Mouse (Mus musculus) regulatory T cell (primary cell): ENCODE results near the gene Ube2t.

Experiments
- in situ Hi-C: fragments of 300-600 bp; cut with MboI, MseI; formaldehyde crosslinking; loops from one replicate; pipeline ENCODE4 v1.15.1; 2025; ENCODE audit warnings: high pct_unique_total_duplicates

Ube2t gene

DNA sequence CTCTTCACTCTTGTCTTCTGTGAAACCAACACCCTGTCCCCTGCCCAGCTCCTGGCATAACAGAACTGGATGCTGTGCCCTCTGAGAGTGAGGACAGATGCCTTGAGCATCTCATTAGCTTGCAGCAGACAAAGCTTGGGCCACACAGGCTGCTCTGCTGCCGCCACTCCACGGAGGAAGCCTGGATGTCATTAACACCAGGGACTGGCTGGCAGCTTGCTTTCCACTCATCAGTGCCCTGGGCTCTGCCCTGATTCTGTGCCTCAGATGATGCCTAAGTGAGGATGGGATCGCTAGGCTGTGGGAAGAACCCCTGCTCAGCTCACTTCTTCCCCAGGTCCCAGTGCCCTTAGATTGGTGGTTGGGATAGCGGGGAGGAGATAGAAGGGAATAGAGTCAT lies 33.1 kb downstream of the Ube2t start:
- in situ Hi-C loops, result no loop called here

- in situ Hi-C loops, result no loop called here
Measured at GRCm38 (mm10) chr1:134995954-134996353, 33.6 kb downstream of the Ube2t start.

GRCm38 (mm10) chr1:134996471-134996870 lies 34.1 kb downstream of the Ube2t start:
- in situ Hi-C loops, result no loop called here

DNA sequence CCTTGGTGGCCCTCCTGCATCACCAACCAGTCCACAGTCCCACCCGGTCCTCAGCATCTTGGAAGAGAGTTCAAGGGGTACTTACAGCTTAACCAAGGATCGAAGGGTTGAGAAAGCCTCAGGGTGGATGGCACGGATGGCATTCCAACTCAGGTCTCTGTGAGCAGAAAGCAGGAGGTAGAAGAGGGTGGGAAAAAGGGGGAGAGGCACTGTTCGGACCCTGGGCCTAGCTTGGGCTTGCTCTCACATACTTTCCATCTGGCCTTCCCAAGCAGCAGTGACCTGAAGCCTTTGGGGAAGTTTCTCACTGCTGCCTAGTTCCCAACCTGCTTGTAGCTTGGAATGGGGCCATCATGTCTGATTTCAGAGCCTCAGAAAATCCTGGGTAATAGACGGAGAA lies 35.2 kb downstream of the Ube2t start:
- in situ Hi-C loops, result no loop called here

DNA sequence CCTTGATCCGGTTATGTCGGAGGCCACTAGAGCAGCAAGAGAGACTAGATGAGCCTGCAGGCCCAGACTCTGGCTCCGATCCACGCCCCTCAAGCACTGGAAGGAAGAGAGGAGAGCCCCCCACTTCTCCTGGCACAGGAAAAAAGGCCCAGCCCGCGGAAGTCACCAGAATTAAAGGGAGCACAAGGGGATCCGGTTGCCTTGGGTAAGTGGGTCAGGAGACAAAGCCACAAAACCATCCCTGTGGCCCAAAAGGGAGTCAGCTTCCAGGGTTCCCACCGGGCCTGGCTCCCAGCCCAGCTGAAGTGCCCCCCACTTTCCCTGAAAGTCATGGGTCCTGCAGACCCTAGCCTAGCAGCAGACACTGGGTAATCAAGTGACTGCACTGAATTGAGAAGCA lies 35.9 kb downstream of the Ube2t start:
- in situ Hi-C loops, result no loop called here

GRCm38 (mm10) chr1:135000527-135000926 lies 38.2 kb downstream of the Ube2t start:
- in situ Hi-C loops, result no loop called here

GRCm38 (mm10) chr1:135003346-135003745 lies 41.0 kb downstream of the Ube2t start:
- in situ Hi-C loops, result no loop called here

DNA sequence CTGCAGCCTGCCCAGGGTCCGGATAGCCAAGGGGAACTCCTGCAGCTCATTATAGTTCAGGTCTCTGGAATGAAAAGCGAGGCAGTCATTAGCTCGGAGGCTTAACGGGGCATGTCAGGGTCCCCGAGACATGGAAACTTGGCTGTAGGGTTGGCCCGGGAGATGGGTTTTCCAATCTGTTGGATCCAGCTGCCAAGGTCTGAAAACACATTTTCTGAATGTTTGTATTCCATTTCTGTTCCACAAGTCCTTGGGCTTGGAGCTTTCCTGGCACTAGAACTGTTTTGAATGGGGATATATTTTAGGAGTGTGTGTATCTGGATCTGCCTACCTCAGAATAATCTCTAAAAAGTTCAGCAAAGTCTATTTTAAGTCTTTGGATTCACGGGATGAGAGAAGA lies 43.3 kb downstream of the Ube2t start:
- in situ Hi-C loops, result no loop called here

DNA sequence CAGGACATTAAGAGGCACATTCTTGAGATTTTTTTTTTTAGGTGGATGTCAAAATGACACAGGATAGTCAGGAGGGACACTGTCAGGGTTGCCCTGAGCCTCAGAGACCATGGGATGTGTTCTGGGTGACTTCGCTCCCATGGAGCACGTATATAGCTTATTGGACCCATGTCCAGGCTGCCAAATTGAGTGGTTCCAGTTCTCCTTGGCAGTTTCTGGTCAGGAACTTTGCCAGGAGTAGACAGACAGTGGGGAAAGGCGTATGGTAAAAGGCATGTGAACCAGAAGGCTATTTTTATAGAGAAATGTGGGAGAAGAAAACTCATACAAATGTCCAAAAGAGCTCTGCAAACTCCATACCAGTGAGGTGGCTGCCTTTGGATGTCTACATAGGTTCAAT lies 47.5 kb downstream of the Ube2t start:
- in situ Hi-C loops, result no loop called here

GRCm38 (mm10) chr1:135011912-135012311 lies 49.5 kb downstream of the Ube2t start:
- in situ Hi-C loops, result no loop called here

DNA sequence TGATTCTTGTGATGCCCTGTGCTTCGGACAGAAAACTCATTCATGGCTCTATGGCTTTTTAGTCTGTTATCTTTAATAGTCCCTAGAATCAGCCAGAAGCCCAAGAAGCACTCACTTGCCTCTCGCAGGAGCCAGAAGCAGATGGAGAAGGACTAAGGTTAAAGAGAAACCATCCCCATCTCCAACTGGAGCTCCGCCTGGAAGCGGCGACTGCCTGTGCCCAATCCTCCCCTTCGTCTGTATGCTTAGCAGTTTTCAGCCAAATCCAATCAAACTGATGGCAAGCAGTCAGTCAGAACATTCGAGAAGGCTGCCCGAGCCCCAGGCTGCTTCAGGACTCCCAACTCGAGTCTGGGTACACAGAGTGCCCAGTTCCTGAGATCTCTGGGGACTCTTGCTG lies 50.1 kb downstream of the Ube2t start:
- in situ Hi-C loops, result no loop called here

- in situ Hi-C loops, result no loop called here
Measured at GRCm38 (mm10) chr1:135014921-135015445, 52.6 kb downstream of the Ube2t start.

GRCm38 (mm10) chr1:135016907-135017655 lies 54.7 kb downstream of the Ube2t start:
- in situ Hi-C loops, result no loop called here

DNA sequence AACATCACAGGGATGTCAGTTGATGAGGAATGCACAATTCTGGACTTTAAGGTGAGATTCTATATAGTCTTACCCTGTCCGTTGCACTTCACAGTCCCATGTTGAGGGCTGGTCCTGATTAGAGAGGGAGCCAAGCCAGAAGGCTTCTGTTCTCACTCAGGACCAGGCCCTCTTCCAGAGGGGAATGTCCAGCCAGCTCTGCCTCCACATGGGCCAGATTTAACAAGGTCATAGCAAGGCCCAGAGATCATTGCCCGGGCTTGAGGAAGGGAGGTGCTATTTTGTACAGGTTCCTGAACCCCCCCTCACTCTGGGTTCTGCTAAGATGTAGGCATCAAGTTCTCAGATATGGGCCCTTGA lies 55.3 kb downstream of the Ube2t start:
- in situ Hi-C loops, result no loop called here

DNA sequence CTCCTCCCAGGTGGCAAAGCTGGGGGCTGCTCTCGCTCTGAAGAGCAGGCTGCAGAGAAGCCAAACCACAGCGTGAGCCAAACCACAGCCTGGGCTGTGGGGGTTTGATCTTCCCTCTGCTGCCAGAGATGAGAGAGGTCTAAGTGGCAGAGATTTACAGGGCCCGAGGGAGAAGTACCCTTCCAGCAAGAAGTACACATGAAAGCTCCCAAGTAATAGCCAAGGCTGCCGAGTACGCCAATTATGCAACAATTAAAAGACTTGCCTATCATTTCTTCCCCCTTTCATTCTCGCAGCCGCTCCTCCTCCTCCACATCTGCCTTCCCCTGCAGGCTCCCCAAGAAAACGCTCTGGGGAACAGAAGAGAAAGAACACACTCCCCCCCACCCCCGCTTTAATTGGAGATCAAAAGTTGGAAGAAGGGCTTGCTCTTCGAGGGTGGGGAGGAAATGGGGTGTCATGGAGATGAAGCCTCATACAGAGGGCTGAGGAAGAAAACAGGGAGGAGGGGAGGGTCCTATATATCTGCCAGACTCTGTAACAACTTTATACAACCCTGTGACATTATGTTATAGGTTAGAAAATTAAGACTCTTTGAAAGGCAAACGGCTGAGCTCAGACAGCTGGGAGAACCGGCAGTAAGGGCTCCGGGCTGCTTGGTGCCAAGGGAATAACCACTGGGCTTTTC lies 56.9 kb downstream of the Ube2t start:
- in situ Hi-C loops, result no loop called here

DNA sequence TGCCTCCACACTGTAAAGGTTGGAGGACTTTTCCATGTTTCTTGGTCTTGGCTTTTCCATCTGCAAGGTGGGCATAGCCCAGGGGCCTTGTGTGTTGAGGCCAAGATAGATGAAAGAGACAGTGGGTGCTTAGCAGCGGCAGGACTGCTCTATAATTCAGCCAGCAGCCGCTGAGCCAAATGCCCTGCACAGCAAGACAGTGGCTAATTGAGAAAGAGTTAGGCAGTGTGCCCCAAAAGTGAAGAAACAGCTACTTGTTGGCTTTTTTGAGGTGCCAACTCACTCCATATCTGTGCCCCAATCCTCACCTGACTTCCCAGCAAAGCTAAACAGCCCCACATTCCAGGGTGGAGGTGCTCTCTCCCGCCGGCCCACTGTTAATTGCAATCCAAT lies 57.4 kb downstream of the Ube2t start:
- in situ Hi-C loops, result no loop called here

- in situ Hi-C loops, result no loop called here
Measured at GRCm38 (mm10) chr1:135020281-135020940, 58.0 kb downstream of the Ube2t start.

DNA sequence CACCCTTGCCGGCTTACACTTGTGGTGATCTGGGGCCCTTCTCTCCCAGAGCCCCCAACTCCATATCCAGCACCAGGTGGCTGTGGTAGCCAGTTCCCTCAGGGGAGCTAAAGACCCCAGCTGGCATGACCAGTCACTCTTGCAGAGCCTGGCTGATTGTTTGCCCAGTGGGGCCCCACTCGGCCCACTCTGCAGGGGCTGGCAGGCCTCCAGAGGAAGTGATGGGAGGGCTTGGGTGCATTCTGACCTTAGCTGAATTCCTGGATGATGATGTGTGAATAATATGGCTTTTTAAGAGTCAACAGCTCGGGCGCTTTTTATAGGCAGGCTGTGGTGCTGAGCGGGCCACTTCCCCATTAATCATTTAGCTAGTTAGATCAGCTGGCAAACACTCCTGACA lies 58.6 kb downstream of the Ube2t start:
- in situ Hi-C loops, result no loop called here

DNA sequence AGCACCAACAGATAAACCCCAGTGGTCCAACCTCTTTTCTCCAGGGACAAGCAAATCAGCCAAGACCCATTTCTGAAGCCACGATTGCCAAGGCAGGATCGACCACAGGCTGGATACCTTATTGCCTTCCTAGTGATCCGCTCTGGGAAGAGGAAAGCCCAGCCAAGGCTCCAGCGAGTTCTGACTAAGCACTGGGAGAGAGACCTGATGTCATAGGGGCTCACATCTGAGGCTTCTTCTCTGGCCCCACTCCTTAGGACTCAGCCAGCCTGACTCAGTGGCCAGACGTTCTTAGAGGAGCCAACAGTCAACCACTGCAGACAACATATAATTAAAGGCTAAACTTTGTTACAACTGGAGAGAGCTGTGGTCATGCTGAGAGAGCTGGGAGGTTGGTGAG lies 59.6 kb downstream of the Ube2t start:
- in situ Hi-C loops, result no loop called here

- in situ Hi-C loops, result no loop called here
Measured at GRCm38 (mm10) chr1:135023583-135023982, 61.2 kb downstream of the Ube2t start.
